Mouse (Mus musculus) lung, embryonic 14.5 days (tissue): ENCODE results near the gene Gpr155. TPM values are rescaled to one million over a fixed set of nuclear protein-coding genes. Genes with fewer than 3 reads are reported as not detected.

Source experiments
- ATAC-seq: fragments of 200-750 bp; cut with Nextera tagmentation; 2 replicates; pipeline ENCODE4 v1.8.0; 2017; ENCODE audit warnings: mild to moderate bottlenecking, moderate TSS enrichment, moderate library complexity; ENCODE audit not compliant: insufficient read depth
- DNase-seq: peaks from one replicate; pipeline ENCODE4 v3.0.0-alpha.2; 2015
- H3K27ac ChIP-seq: fragments of 300-500 bp; sonication (generic); 2 replicates; pipeline ENCODE4 v1.5.1; 2014; ENCODE audit warnings: low read depth, mild to moderate bottlenecking, moderate library complexity
- H3K27me3 ChIP-seq: fragments of 300-500 bp; sonication (generic); 2 replicates; pipeline ENCODE4 v1.6.1; 2014; ENCODE audit warnings: low read length, control low read depth; ENCODE audit not compliant: insufficient read depth
- H3K36me3 ChIP-seq: fragments of 300-500 bp; sonication (generic); 2 replicates; pipeline ENCODE4 v1.6.1; 2014; ENCODE audit warnings: control low read depth; ENCODE audit not compliant: insufficient read depth
- H3K4me1 ChIP-seq: fragments of 300-500 bp; sonication (generic); 2 replicates; pipeline ENCODE4 v1.6.1; 2014; ENCODE audit warnings: antibody characterized with exemption, control low read depth; ENCODE audit not compliant: insufficient read depth
- H3K4me2 ChIP-seq: fragments of 300-500 bp; sonication (generic); 2 replicates; pipeline ENCODE4 v1.6.1; 2014; ENCODE audit warnings: mild to moderate bottlenecking
- H3K4me3 ChIP-seq: fragments of 300-500 bp; sonication (generic); 2 replicates; pipeline ENCODE4 v1.5.1; 2014; ENCODE audit warnings: low read depth, low read length
- H3K9ac ChIP-seq: fragments of 300-500 bp; sonication (generic); 2 replicates; pipeline ENCODE4 v1.6.1; 2014
- H3K9me3 ChIP-seq: fragments of 300-500 bp; sonication (generic); 2 replicates; pipeline ENCODE4 v1.6.1; 2016; ENCODE audit warnings: low read depth, low read length, control low read depth
- CTCF ChIP-seq: IDR thresholded peaks from 2 replicates; pipeline ENCODE4 v1.5.1; 2016; ENCODE audit warnings: antibody characterized with exemption, low read depth
- WGBS: fragments of 180-500 bp; shearing (Covaris S2); extraction: QIAGEN DNeasy Blood & Tissue Kit; methylation state at CpG from one replicate; pipeline ENCODE4 v1.1.7; 2014; 5-methylcytosine and 5-hydroxymethylcytosine counted together
- polyA plus RNA-seq: library from polyadenylated mRNA; unstranded; fragments of >200 nt; fragmentation: Nextera tagmentation; extraction: Ambion mirVana; gene quantifications from 2 replicates; pipeline ENCODE4 v1.2.1, GENCODE M21; 2014

Gpr155 gene
- polyA plus RNA-seq: 6.2 and 6.9 TPM in 2 replicates

- H3K9ac ChIP-seq: peak within 1 kb of the TSS; percentile 57
- H3K4me2 ChIP-seq: peak within 1 kb of the TSS; percentile 99
- H3K36me3 ChIP-seq: no peaks in the 10 kb centered on the region
- TF ChIP-seq CTCF: no peak
- H3K27ac ChIP-seq: peak within 1 kb of the TSS; percentile 55
- H3K9me3 ChIP-seq: no peaks in the 10 kb centered on the region
- H3K4me1 ChIP-seq: no peaks in the 10 kb centered on the region
- ATAC-seq (peak; percentile 99), DNase-seq (peak; percentile 99)
- peak within 1 kb of the TSS; percentile 67 for H3K4me3 ChIP-seq
- no peaks in the 10 kb centered on the region for H3K27me3 ChIP-seq
- WGBS: under 1% methylated on average over 38 of the region's 44 CpGs
Observed at GRCm38 (mm10) chr2:73386356-73387046, at the start of gene Gpr155. TSS of gene Gpr155 (minus strand) at chr2:73386572.

- Histone ChIP-seq H3K27ac (no peak overlapping the region), H3K4me1 (no peaks in the 10 kb centered on the region), H3K9ac (no peak overlapping the region), H3K27me3 (no peaks in the 10 kb centered on the region), H3K36me3 (peaks cover 46% of the 10 kb centered on the region), H3K4me3 (no peak overlapping the region), H3K9me3 (no peaks in the 10 kb centered on the region), H3K4me2 (no peak overlapping the region)
- 84% methylated on average over 2 of the region's 2 CpGs for WGBS
- ATAC-seq (no peak), DNase-seq (no peak)
- no peak for TF ChIP-seq CTCF
Observed at GRCm38 (mm10) chr2:73435847-73436246, 49.5 kb upstream of the Gpr155 start.

- WGBS: 19% methylated on average over 14 of the region's 14 CpGs
- no peaks in the 10 kb centered on the region for H3K27me3 ChIP-seq
- DNase-seq: peak; percentile 76
- H3K9me3 ChIP-seq: no peaks in the 10 kb centered on the region
- peak overlapping the region; percentile 47 for H3K4me2 ChIP-seq
- peak overlapping the region; percentile 8; the same call in 1 of the 2 replicates for H3K4me3 ChIP-seq
- no peaks in the 10 kb centered on the region for H3K4me1 ChIP-seq
- peaks cover 29% of the 10 kb centered on the region for H3K36me3 ChIP-seq
- no peak for TF ChIP-seq CTCF
- peak overlapping the region; percentile 62; the same call in 1 of the 2 replicates for H3K27ac ChIP-seq
- H3K9ac ChIP-seq: peak overlapping the region; percentile 37
- ATAC-seq: peak; percentile 75
Observed at GRCm38 (mm10) chr2:73431959-73432396, 45.6 kb upstream of the Gpr155 start.

- no peaks in the 10 kb centered on the region for H3K4me1 ChIP-seq
- no peak overlapping the region for H3K4me3 ChIP-seq
- DNase-seq (peak; percentile 25), ATAC-seq (peak; percentile 43; the same call in 1 of the 2 replicates)
- H3K4me2 ChIP-seq: no peak overlapping the region
- H3K27me3 ChIP-seq: no peaks in the 10 kb centered on the region
- TF ChIP-seq CTCF: no peak
- WGBS: 48% methylated on average over 21 of the region's 21 CpGs
- no peak overlapping the region for H3K27ac ChIP-seq
- peaks cover 9% of the 10 kb centered on the region for H3K36me3 ChIP-seq
- H3K9ac ChIP-seq: no peak overlapping the region
- H3K9me3 ChIP-seq: no peaks in the 10 kb centered on the region
Observed at GRCm38 (mm10) chr2:73428803-73429468, 42.6 kb upstream of the Gpr155 start.

GRCm38 (mm10) chr2:73427293-73427692 lies 40.9 kb upstream of the Gpr155 start:
- Histone ChIP-seq H3K27ac (no peak overlapping the region), H3K27me3 (no peaks in the 10 kb centered on the region), H3K4me3 (no peak overlapping the region), H3K4me1 (no peaks in the 10 kb centered on the region), H3K9ac (no peak overlapping the region), H3K4me2 (no peak overlapping the region), H3K9me3 (no peaks in the 10 kb centered on the region), H3K36me3 (no peaks in the 10 kb centered on the region)
- ATAC-seq (no peak), DNase-seq (peak; percentile 67)
- TF ChIP-seq CTCF: peak; percentile 66
- WGBS: 27% methylated on average over 1 of the region's 1 CpGs

- Histone ChIP-seq H3K9me3 (no peaks in the 10 kb centered on the region), H3K36me3 (no peaks in the 10 kb centered on the region), H3K9ac (no peak overlapping the region), H3K4me2 (no peak overlapping the region), H3K27ac (no peak overlapping the region), H3K4me3 (no peak overlapping the region), H3K4me1 (no peaks in the 10 kb centered on the region), H3K27me3 (no peaks in the 10 kb centered on the region)
- whole genome bisulfite sequencing: 66% methylated on average over 14 of the region's 14 CpGs
- TF ChIP-seq CTCF: no peak
- ATAC-seq: no peak
- no peak for DNase-seq
Observed at GRCm38 (mm10) chr2:73425822-73426221, 39.5 kb upstream of the Gpr155 start.

- H3K36me3 ChIP-seq: no peaks in the 10 kb centered on the region
Observed at GRCm38 (mm10) chr2:73419730-73420129, 33.4 kb upstream of the Gpr155 start.

More at GRCm38 (mm10) chr2:73419730-73420129, 33.4 kb upstream of the Gpr155 start:
- Histone ChIP-seq H3K27ac (no peak overlapping the region), H3K27me3 (no peaks in the 10 kb centered on the region), H3K4me3 (no peak overlapping the region), H3K9me3 (no peaks in the 10 kb centered on the region), H3K4me1 (no peaks in the 10 kb centered on the region), H3K9ac (no peak overlapping the region), H3K4me2 (no peak overlapping the region)
- ATAC-seq (no peak), DNase-seq (no peak)
- no peak for TF ChIP-seq CTCF
- WGBS: 73% methylated on average over 7 of the region's 7 CpGs
